Mouse (Mus musculus) fibroblast of lung, adult 2 months (primary cell): ENCODE data around the gene Babam2.
A peak's percentile ranks its signal among the peaks of the same experiment; 100 is the strongest.

Experiments used
- DNase-seq: peaks from one replicate; pipeline ENCODE4 v3.0.0-alpha.2; 2011; ENCODE audit warnings: low read depth

Babam2 gene

DNA sequence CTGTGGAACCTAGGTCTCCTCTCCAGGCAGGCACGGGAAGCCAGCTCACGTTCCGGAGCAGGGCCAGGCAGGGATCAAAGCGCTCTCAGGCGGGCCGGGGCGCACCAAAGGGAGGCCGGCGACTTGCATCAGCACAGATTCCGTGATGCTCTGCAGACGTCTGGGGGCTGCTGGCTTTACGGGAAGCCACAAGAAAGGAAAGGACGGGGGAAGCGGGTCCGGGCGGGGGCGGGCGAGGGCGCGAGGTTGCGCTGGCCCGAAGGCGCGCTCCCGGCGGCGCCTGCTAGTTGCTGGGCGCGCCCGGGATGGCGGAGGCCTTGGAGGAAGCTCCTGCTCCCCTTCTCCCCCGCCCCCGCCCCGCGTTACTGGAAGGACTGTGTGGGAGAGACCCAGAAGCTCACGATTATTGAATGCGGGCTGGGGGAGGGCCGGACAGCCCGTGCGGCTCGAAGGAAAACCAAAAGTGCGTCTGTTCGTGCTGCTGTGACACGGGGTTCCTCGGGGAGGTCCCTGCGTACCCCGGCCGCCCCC, 435.6 kb downstream of the Babam2 start:
- no peak for DNase-seq

DNA sequence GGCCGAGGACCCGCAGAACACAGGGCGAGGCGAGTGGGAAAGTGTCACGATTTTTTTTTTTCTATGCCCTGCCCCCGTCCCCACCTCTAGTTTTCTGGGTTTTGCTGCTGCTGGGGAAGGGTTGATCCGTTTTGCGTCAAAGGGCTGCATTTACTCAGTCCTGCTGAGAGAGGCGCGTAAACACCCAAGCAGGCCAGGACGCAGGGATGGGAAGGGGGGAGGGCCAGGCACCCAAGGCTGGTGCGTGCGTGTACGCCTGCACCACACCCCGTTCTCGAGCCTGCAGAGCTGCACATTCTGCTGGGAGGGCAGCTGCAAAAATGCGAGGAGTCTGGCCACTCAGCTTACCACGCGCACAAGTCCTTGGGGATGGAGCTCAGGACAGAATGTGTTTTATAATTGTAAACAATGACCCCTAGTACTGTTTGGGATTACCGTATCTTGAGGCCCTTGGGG, 436.1 kb downstream of the Babam2 start:
- DNase-seq = peak; percentile 82

DNA sequence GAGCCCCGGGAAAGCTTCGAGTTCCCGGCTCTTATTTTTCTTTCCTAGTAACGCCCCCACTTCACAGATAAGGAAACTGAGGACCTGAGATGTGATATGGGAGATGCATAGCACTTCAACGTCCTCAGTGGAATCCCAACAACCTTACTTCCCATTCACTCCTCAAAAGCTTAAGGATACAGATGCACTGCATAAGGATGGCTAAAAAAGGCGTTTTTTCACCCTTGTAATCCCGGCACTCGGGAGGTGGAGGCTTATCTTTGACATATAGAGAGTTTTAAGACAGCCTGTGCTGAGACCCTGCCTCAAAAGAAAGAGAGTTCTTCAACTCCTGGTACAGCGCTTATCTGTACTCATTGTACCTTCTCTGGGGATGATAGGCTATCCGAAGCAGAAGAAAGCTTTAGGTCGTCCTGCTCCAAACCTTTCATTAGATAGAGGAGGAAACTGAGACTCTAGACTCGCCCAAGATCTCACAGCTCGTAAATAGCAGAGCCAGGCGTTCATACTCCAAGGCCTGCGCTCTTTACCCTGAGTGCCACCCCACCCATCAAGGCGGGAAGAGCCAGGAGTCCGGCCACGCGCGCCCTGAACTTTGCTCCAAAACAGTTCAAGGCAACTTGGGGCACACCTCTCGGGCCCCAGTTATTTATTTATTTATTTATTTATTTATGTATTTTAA, 436.7 kb downstream of the Babam2 start:
- no peak for DNase-seq
